Mouse (Mus musculus) CD4-positive, CD25-positive, alpha-beta regulatory T cell, adult 4 months (primary cell): ENCODE results near the gene Adamts13. TPM values are rescaled to one million over a fixed set of nuclear protein-coding genes. Genes with fewer than 3 reads are reported as not detected.

Source experiments
- ATAC-seq: one replicate; pipeline ENCODE4 v1.8.0; 2017
- polyA plus RNA-seq, 2 experiments: library from polyadenylated mRNA; unstranded; fragments of 100-300 nt; shearing (Covaris generic); gene quantifications; one replicate each; pipeline ENCODE4 v1.2.1; 2017

Adamts13 gene
- polyA plus RNA-seq, 2 experiments from 2014 or later, result not detected

DNA sequence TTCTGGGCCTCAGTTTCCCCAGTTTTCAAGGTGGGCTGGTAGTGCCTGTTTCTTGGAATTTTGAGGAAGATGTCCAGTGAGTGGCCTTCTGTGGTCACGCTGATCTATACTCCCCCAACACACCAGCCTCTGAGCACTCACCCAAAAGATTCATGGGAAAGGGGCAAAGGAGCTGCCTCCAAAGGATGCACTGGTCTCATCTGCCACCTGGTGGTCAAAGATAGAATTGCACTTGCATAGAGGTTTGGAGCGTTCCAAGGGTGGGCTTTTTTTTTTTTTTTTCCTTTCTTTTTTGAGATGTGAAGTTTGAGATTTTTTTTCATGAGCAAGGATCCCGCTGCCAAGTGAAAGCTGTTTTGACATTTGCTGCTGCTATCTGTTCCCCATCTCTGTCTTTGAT is 65.4 kb downstream of the Adamts13 start:
- ATAC-seq, result peak; percentile 67

DNA sequence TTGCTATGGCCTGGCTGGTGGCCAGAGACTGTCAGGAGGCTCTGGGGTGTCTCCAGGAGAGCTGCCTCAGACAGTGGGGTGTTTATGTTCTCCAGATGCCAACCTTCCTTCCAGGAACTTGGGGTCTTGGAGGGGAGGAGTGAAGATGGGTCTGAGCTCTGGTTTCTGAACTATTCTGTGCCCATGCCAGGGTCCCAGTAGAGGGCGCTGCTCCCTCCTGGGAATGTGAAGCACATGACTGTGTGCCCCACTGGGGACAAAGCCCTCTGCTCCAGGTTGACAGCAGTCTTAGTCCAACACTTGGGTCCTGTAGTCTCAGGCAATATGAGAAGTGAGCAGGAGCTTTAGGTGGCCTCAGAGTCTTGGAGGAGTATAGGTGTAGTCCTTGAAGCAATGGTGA is 66.1 kb downstream of the Adamts13 start:
- ATAC-seq, result no peak

DNA sequence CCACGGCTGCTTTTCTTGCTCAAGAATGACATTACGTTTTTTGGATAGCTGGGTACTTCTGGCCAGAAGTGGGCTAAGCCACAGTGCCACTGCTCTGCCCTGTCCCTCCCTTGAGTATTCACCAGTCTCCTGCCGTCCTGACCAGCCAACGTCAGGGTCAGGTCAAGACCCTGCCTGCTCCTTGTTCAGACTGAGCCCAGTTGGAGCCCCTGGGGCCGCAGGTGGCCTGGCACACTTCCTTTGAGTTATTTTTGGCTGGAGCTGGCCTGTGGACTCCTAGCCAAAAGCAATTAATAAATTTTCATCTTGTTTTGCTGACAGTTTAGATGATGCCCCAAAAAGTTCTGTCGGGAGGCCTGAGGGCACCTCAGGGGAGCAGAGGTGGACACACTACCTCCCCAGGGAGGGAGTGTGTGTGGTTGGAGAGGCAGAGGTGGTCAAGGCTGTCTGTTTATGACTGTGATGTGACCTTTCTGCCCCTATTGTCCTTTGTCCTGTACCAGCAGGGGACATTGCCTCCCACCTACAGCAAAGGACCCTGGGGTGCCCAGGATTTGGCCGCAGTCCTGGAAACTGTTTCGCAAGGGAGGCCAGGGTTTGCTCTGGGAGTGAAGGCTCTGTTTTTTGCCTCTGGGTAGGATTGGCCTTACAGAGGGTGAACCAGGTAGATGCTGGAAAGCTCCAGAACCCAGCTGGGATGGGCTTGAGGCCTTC is 69.1 kb downstream of the Adamts13 start:
- no peak for ATAC-seq

DNA sequence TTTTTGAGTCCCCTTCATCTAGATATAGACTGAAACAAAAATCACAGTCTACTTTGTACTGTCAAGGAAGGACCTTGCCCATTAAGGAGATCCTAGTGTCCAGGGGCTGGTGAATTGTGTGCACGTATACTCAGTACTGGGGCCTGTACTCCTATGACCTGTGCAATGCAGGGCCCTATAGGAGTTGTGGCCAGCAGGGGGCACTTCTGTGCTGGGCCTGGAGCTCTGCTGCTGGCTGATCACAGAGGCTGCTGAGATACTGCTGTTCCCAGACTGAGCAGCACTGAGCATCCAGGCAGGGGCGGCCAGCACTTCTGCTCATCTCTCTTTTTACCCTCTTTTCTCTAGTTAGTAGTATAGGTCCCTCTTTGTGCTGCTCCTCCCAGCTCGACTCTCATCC is 70.2 kb downstream of the Adamts13 start:
- ATAC-seq, result peak; percentile 58

DNA sequence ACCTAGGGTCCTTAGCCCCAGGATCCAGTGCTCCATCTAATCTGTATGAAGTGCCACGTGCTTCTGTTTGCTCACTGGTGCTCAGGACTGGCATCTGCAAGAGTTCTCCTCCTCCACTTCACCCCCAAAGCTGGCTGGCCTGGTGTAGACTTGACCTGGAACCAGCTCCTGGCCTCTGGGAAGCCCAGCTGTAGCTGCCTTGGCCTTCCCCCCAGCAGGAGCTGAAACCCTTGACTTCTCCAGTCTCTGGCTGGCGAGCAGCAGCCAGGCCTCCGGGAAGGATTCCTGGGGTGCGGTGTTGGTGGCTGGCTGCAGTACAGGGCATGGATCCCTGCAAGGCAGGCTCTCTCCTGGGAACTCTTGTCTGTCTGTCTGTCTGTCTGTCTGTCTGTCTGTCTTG is 71.0 kb downstream of the Adamts13 start:
- no peak for ATAC-seq

DNA sequence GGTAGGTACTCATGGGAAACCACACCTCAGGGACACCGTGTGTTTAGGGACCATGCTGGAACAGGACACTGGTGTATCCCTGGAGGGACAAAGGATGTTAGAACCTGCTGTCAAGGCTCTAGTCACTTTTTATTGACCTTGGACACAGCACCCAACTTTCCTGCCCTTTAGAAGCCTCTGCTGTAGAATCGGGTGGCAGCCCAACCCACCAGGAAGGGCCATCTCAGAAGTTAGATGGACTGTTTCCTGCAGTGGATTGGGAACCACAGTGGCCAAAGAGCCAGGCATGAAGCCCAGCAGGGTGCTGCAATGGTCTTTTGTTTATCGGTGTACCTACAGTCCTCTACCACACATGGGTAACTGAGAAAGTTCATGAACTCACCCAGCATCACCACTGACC is 71.4 kb downstream of the Adamts13 start:
- no peak for ATAC-seq

DNA sequence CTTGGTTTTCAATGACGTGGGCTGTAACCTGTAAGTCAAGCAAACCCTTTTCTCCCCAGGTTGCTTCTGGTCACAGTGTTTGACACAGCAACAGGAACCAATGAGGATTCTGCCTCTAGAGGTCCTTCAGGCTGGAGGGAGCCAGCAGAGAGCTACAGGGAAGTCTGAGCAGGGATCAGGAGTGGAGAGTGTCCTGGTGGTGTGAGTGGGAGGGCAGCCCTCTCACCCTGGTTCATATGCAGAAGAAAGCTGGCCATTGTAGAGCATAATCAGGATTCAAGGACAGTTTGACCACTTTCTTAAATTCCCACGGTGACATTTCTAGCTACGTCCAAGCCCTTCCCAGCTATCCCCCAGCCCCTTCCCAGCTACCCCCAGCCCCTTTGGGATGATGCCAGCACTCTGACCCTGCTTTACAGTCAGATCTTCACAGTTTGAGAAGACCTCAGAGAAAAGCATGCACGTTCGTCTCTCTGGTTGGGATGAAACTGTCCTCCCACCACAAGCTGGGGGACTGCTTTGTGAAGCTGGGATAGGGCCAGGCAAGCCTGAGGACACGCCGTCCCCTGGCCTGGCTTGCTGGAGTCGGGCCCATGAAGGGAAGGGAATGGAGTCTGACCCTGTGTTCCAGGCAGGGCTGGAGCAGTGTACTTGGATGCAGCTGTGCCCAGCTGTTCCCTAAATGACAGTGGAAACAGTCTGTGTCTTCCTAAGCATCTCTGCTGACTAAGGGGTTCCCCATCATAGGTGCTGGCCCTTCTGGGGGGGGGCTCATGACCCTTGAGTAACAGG is 73.0 kb downstream of the Adamts13 start:
- no peak for ATAC-seq

DNA sequence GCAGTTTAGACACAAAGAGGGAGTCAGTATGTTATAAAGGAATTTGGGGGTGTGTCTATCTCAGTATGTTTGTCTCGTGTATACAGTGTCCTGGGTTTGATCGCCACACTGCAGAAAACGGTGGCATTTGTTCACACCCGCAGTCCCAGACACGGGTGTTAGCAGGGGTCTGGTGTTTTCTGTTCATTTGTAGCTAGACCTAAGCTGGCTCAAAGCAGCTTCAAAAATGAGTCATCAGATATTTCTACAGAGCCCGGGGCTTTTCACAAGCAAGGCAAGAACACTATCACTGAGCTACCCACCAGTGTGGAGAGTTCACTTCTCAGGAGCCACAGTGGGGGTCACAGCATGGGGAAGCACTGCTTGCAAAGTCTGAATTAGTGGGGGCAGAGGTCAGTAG is 76.2 kb downstream of the Adamts13 start:
- ATAC-seq, result no peak

DNA sequence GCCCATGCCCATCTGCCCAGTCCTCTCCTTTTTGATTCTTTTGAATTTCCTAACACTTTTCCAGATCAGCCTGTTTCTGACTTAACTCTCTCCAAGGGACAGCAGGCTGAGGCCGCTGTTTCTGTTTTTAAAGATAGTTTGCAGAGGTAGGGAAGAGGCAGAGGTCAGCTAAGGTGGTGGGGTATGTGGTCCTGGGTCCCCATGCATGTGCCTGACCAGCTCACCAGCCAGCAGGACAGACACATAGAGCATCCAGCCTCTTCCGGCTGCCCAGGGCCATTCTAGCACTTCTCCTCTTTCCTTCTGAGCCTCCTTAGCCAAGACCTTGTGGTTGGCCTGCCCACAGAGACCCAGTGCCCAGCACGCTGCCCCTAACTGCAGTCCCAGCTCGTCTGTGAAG is 85.0 kb downstream of the Adamts13 start:
- ATAC-seq, result no peak

DNA sequence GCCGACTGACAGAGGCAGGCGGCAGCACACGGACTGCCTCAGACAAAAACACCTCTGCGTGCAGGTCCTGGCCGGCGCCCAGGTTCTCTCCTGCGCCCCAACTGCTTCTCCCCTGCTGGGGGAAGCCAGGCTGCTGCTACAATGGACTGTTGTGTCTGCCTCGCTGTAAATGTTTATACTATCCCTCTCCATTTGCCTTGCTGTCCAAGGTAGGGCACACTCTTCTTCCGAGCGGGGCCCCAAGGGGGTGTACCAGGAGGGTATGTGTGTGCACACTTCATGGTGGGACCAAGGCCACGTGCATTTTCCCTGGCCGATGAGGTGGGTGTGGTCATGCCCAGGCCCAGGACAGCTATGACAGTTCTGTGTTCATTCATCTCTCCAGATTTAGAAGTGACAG is 85.5 kb downstream of the Adamts13 start:
- no peak for ATAC-seq

DNA sequence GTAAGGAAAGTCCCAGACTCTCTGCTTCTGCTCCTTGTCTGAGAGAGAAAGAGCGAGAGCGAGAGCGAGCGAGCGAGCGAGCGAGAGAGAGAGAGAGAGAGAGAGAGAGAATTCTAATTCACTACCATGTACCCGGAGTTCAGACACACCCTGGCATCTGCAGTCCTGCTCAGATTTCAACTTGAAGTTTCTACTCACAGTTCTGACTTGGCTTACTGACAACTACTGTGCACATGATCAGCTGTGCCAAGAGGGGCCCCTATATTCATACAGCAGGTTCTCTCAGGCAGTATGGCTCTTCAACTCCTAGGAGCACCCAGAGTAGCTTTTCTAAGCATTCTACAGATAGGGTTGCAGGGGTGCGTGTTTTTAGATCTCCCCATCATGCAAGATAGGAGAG is 86.0 kb downstream of the Adamts13 start:
- no peak for ATAC-seq

Other genes with a start within 250 kb of the Adamts13 start
- gene Abo, start 108.4 kb upstream of the Adamts13 start, polyA plus RNA-seq, result not detected
- gene Surf6, start 70.5 kb upstream of the Adamts13 start, polyA plus RNA-seq, result 10 to 100 TPM; 27.3 to 56.2 TPM
- gene Med22, start 62.7 kb upstream of the Adamts13 start, polyA plus RNA-seq, result 10 to 100 TPM; 10.6 to 19.6 TPM
- gene Rpl7a, start 62.7 kb upstream of the Adamts13 start, polyA plus RNA-seq, result 1,000 to 10,000 TPM in 1 of 2 experiments, 100 to 1,000 TPM in 1; 646 to 1,008 TPM
- 10 to 100 TPM; 51.4 to 64.4 TPM for gene Surf2, start 57.0 kb upstream of the Adamts13 start, polyA plus RNA-seq
- gene Surf1, start 56.9 kb upstream of the Adamts13 start, polyA plus RNA-seq, result 100 to 1,000 TPM; 100 to 116 TPM
- gene Surf4, start 39.5 kb upstream of the Adamts13 start, polyA plus RNA-seq, result 100 to 1,000 TPM in 1 of 2 experiments, 10 to 100 TPM in 1; 83.0 to 121 TPM
- gene Stkld1, start 39.4 kb upstream of the Adamts13 start, polyA plus RNA-seq, result under 1 TPM in 1 of 2 experiments, not detected in 1; 0.42 TPM
- gene Rexo4, start 9.0 kb upstream of the Adamts13 start, polyA plus RNA-seq, result 10 to 100 TPM; 55.5 to 76.3 TPM
- 10 to 100 TPM; 18.6 to 18.9 TPM for gene Cacfd1, start 36.5 kb downstream of the Adamts13 start, polyA plus RNA-seq
- 1 to 10 TPM; 2.4 to 5.6 TPM for gene Slc2a6, start 54.6 kb downstream of the Adamts13 start, polyA plus RNA-seq
- not detected for gene Mymk, start 98.8 kb downstream of the Adamts13 start, polyA plus RNA-seq
- under 1 TPM in 1 of 2 experiments, not detected in 1; 0.31 TPM for gene Adamtsl2, start 106.0 kb downstream of the Adamts13 start, polyA plus RNA-seq
- gene Fam163b, start 169.1 kb downstream of the Adamts13 start, polyA plus RNA-seq, result not detected
- gene Dbh, start 191.8 kb downstream of the Adamts13 start, polyA plus RNA-seq, result not detected